Mouse (Mus musculus): Measurements from ENCODE around the gene Ggt1. TPM values are rescaled to one million over a fixed set of nuclear protein-coding genes. Genes with fewer than 3 reads are reported as not detected.

Gene Ggt1
- total and polyA plus RNA-seq, 3 experiments: 1.3 to 3.8 (median 2.1) TPM

DNA sequence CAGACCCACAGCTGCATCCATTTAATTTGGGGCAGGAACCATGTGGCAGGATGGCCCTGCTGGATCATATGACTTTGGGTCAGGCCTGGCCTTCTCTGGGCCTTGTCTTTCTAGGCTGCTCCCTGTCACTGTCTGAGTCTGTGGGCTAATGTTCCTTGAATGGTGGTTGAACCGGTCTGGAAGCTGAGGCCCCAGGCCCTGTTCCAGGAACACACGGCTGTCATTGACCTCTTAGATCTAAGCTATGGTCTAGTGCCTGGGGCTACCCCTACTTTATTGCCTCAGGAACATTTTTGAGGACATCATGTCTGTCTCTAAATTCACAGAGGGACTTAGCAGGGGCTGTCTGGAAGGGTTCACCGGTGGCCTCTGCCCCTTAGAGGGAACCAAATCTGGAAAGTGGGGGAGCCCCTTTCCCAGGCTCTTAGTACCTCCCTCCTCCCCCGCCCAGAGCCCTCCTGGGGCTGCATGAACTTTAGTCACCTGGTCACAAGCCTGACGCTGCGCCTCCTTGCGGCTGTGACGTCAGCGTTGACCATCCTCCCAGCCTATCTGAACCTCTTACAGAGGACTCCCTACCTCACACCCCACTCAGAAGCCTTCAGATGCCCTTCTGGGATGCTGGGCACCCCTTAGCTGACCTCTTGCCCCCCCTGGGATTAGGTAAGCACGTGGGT is 9.7 kb downstream of the Ggt1 start:
- H3K9me3 ChIP-seq (replicated peaks; ENCODE audit: low read length): no peaks in the 10 kb centered on the region
- H3K9ac ChIP-seq (ENCODE audit: insufficient read depth, low read depth): no peak overlapping the region
- dilution Hi-C loops (cut with MboI; ENCODE audit: extremely low pct_ligation_motif_present, extremely low pct_unique_long_range_greater_than_20kb, low sequenced_read_pairs): no loop called here
- in situ Hi-C loops (cut with MboI; ENCODE audit: low pct_ligation_motif_present, low pct_unique_long_range_greater_than_20kb, low sequenced_read_pairs): no loop called here
- no peak overlapping the region for H3K4me3 ChIP-seq (replicated peaks in 1 of 3; ENCODE audit: low read depth in 2 of 3, low read length in 2 of 3, poor library complexity in 1 of 3)
- no peaks in the 10 kb centered on the region for H3K79me2 ChIP-seq (replicated peaks; ENCODE audit: control insufficient read depth, extremely low read depth, insufficient read depth, poor library complexity, severe bottlenecking)
- H3K27ac ChIP-seq (ENCODE audit: insufficient read depth, low read depth): no peak overlapping the region
- H3K4me2 ChIP-seq (ENCODE audit: insufficient read depth, low read depth, poor library complexity, severe bottlenecking): no peak overlapping the region
- TF ChIP-seq ELF1 (IDR thresholded peaks at IDR 0.05; ENCODE audit: low read depth, low read length): no peak
- TF ChIP-seq CTCF (conservative IDR thresholded peaks at IDR 0.05 in 1 of 2, IDR thresholded peaks at IDR 0.05 in 1 of 2; ENCODE audit: low read depth in 2 of 2, low read length in 2 of 2): peak in 1 of 2 experiments; percentile 25; a peak in 1 of 4 replicates
- TF ChIP-seq ETS1 (conservative IDR thresholded peaks at IDR 0.05; ENCODE audit: low read depth, low read length): peak; percentile 24; the same call in 1 of the 2 replicates
- TF ChIP-seq MEF2A (IDR thresholded peaks at IDR 0.05; ENCODE audit: borderline replicate concordance, low read depth, low read length): peak; percentile 61; the same call in 1 of the 2 replicates
- peak; percentile 8; the same call in 1 of the 2 replicates for TF ChIP-seq USF1 (IDR thresholded peaks at IDR 0.05; ENCODE audit: low read depth, low read length)
- no peaks in the 10 kb centered on the region for H3K27me3 ChIP-seq (replicated peaks)
- H3K36me3 ChIP-seq (replicated peaks in 1 of 2; ENCODE audit: control insufficient read depth in 1 of 2, insufficient read depth in 1 of 2, low read length in 1 of 2): no peaks in the 10 kb centered on the region
- peaks cover 14 to 32% of the 10 kb centered on the region in 2 experiments for H3K4me1 ChIP-seq (ENCODE audit: control insufficient read depth in 1 of 2, insufficient read depth in 2 of 2)
- DNase-seq (ENCODE audit: extremely low read depth): peak; percentile 70

DNA sequence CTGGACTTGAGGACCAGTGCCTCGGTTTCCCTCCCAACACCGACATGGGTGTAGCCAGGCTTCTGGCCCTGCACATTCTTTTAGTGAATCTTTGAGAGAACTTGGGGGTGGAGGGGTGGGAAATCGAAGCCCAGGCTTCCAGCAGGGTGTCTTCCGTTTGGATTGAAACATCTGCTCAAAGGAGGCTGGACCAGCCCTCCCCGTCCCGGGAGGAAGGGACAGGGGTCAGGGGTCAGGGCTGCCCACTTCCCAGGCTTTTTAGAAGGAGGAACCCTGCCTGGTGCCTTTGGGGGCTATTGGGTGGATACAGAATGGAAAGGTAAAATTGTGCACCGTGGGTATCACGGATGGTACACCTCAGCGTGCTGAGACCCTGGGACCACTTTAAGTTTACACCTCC is 10.5 kb downstream of the Ggt1 start:
- Histone ChIP-seq H3K4me2 (ENCODE audit: insufficient read depth, low read depth, poor library complexity, severe bottlenecking) (no peak overlapping the region), H3K27ac (ENCODE audit: insufficient read depth, low read depth) (no peak overlapping the region), H3K36me3 (replicated peaks in 1 of 2; ENCODE audit: control insufficient read depth in 1 of 2, insufficient read depth in 1 of 2, low read length in 1 of 2) (no peaks in the 10 kb centered on the region), H3K4me3 (replicated peaks in 1 of 3; ENCODE audit: low read depth in 2 of 3, low read length in 2 of 3, poor library complexity in 1 of 3) (no peak overlapping the region), H3K79me2 (replicated peaks; ENCODE audit: control insufficient read depth, extremely low read depth, insufficient read depth, poor library complexity, severe bottlenecking) (no peaks in the 10 kb centered on the region), H3K4me1 (ENCODE audit: control insufficient read depth in 1 of 2, insufficient read depth in 2 of 2) (peaks cover 14 to 32% of the 10 kb centered on the region in 2 experiments), H3K9me3 (replicated peaks; ENCODE audit: low read length) (no peaks in the 10 kb centered on the region), H3K27me3 (replicated peaks) (no peaks in the 10 kb centered on the region), H3K9ac (ENCODE audit: insufficient read depth, low read depth) (no peak overlapping the region)
- TF ChIP-seq TBP (conservative IDR thresholded peaks at IDR 0.05; ENCODE audit: low read depth, low read length) (no peak), POLR2A (IDR thresholded peaks at IDR 0.05; ENCODE audit: low read depth, low read length) (no peak), ZNF384 (IDR thresholded peaks at IDR 0.05; ENCODE audit: low read depth, low read length) (no peak), RAD21 (IDR thresholded peaks at IDR 0.05; ENCODE audit: low read depth, low read length) (no peak), CTCF (conservative IDR thresholded peaks at IDR 0.05 in 1 of 2, IDR thresholded peaks at IDR 0.05 in 1 of 2; ENCODE audit: low read depth in 2 of 2, low read length in 2 of 2) (no peak), EP300 (IDR thresholded peaks at IDR 0.05; ENCODE audit: low read length) (no peak), MEF2A (IDR thresholded peaks at IDR 0.05; ENCODE audit: borderline replicate concordance, low read depth, low read length) (no peak), TCF12 (IDR thresholded peaks at IDR 0.05; ENCODE audit: low read depth, low read length) (no peak), ELF1 (IDR thresholded peaks at IDR 0.05; ENCODE audit: low read depth, low read length) (no peak), MAZ (IDR thresholded peaks at IDR 0.05; ENCODE audit: low read depth, low read length) (no peak), POLR2AphosphoS2 (IDR thresholded peaks at IDR 0.05; ENCODE audit: low read depth, low read length) (no peak), JUN (IDR thresholded peaks at IDR 0.05; ENCODE audit: insufficient read depth, low read depth, low read length) (no peak), UBTF (IDR thresholded peaks at IDR 0.05; ENCODE audit: low read depth, low read length) (no peak), CHD1 (IDR thresholded peaks at IDR 0.05; ENCODE audit: low read depth, low read length) (no peak), MAX (IDR thresholded peaks at IDR 0.05; ENCODE audit: low read length) (no peak)
- DNase-seq (ENCODE audit: extremely low read depth): no peak
- in situ Hi-C loops (cut with MboI; ENCODE audit: low pct_ligation_motif_present, low pct_unique_long_range_greater_than_20kb, low sequenced_read_pairs) (no loop called here), dilution Hi-C loops (cut with MboI; ENCODE audit: extremely low pct_ligation_motif_present, extremely low pct_unique_long_range_greater_than_20kb, low sequenced_read_pairs) (no loop called here)
